Mouse (Mus musculus) embryonic facial prominence, embryonic 14.5 days (tissue): Measurements from ENCODE around the gene Jsrp1. TPM values are rescaled to one million over a fixed set of nuclear protein-coding genes. Genes with fewer than 3 reads are reported as not detected.

Experiments
- microRNA counts: library from miRNA; unstranded; fragments of <30 nt; microRNA quantifications from one replicate; lab custom pipeline; 2017
- microRNA-seq: library from miRNA; unstranded; fragments of <30 nt; microRNA quantifications from one replicate; pipeline ENCODE4, GENCODE M21; 2016; ENCODE audit warnings: borderline number of aligned reads
- polyA plus RNA-seq: library from polyadenylated mRNA; unstranded; fragments of >200 nt; fragmentation: Nextera tagmentation; extraction: Ambion mirVana; gene quantifications from 2 replicates; pipeline ENCODE4 v1.2.1, GENCODE M21; 2014

Gene Jsrp1
- polyA plus RNA-seq, 1 experiment from 2014 or later: 20.3 TPM

MicroRNAs encoded within 50 kb of the gene (microRNA counts, 519-probe panel; counts per million panel counts)
- microRNA mmu-miR-1982 (lab: Ali Mortazavi, UCI): 19.3 counts per million

Small RNA genes lying within 50 kb of the gene (microRNA-seq; reads per million reads assigned to microRNA genes)
- gene Mir1982: 3.8 reads per million, percentile 18 among the genes with 10 or more reads in this experiment

Other genes starting within 250 kb of the Jsrp1 start
- 9.7 and 9.9 TPM in 2 replicates for gene Klf16, start 236.2 kb downstream of the Jsrp1 start, polyA plus RNA-seq
- 115 and 124 TPM in 2 replicates for gene Abhd17a, start 223.2 kb downstream of the Jsrp1 start, polyA plus RNA-seq
- gene Scamp4, start 210.6 kb downstream of the Jsrp1 start, polyA plus RNA-seq: 84.6 and 96.3 TPM in 2 replicates
- gene Adat3, start 210.6 kb downstream of the Jsrp1 start, polyA plus RNA-seq: 6.1 and 6.2 TPM in 2 replicates
- gene Gm49322, start 207.5 kb downstream of the Jsrp1 start, polyA plus RNA-seq: 1.9 and 2.5 TPM in 2 replicates
- 104 and 125 TPM in 2 replicates for gene Csnk1g2, start 190.7 kb downstream of the Jsrp1 start, polyA plus RNA-seq
- 71.6 and 81.2 TPM in 2 replicates for gene Btbd2, start 156.4 kb downstream of the Jsrp1 start, polyA plus RNA-seq
- gene Mknk2, start 135.4 kb downstream of the Jsrp1 start, polyA plus RNA-seq: 84.6 and 86.7 TPM in 2 replicates
- 31.2 and 37.0 TPM in 2 replicates for gene Mob3a, start 111.5 kb downstream of the Jsrp1 start, polyA plus RNA-seq
- 10.3 and 14.4 TPM in 2 replicates for gene Izumo4, start 111.3 kb downstream of the Jsrp1 start, polyA plus RNA-seq
- gene Ap3d1, start 71.2 kb downstream of the Jsrp1 start, polyA plus RNA-seq: 67.6 and 75.8 TPM in 2 replicates
- 20.7 and 21.5 TPM in 2 replicates for gene Dot1l, start 58.3 kb downstream of the Jsrp1 start, polyA plus RNA-seq
- gene Sf3a2, start 15.3 kb downstream of the Jsrp1 start, polyA plus RNA-seq: 69.6 TPM in 2 replicates
- 102 and 111 TPM in 2 replicates for gene Plekhj1, start 14.9 kb downstream of the Jsrp1 start, polyA plus RNA-seq
- 0.13 TPM in 1 of 2 replicates, not detected in the other for gene Amh, start 8.3 kb downstream of the Jsrp1 start, polyA plus RNA-seq
- gene Oaz1, start 13.2 kb upstream of the Jsrp1 start, polyA plus RNA-seq: 1,606 and 1,697 TPM in 2 replicates
- 1.2 and 1.3 TPM in 2 replicates for gene Lingo3, start 30.5 kb upstream of the Jsrp1 start, polyA plus RNA-seq
- gene Lsm7, start 41.7 kb upstream of the Jsrp1 start, polyA plus RNA-seq: 303 and 331 TPM in 2 replicates
- gene Sppl2b, start 41.8 kb upstream of the Jsrp1 start, polyA plus RNA-seq: 37.6 and 40.8 TPM in 2 replicates
- 0.06 and 0.08 TPM in 2 replicates for gene Tmprss9, start 58.4 kb upstream of the Jsrp1 start, polyA plus RNA-seq
- 325 and 348 TPM in 2 replicates for gene Timm13, start 87.5 kb upstream of the Jsrp1 start, polyA plus RNA-seq
- 21.6 and 22.9 TPM in 2 replicates for gene Lmnb2, start 104.7 kb upstream of the Jsrp1 start, polyA plus RNA-seq
- gene Gadd45b, start 116.6 kb upstream of the Jsrp1 start, polyA plus RNA-seq: 35.5 and 39.9 TPM in 2 replicates
- 5.9 and 8.7 TPM in 2 replicates for gene Gng7, start 201.4 kb upstream of the Jsrp1 start, polyA plus RNA-seq
- 0.95 and 1.1 TPM in 2 replicates for gene Diras1, start 212.2 kb upstream of the Jsrp1 start, polyA plus RNA-seq
- gene Slc39a3, start 223.9 kb upstream of the Jsrp1 start, polyA plus RNA-seq: 11.9 and 15.4 TPM in 2 replicates
- gene Sgta, start 246.7 kb upstream of the Jsrp1 start, polyA plus RNA-seq: 163 and 179 TPM in 2 replicates